9 mouse cellular contexts compared by ENCODE assay signal in genomic region chr9:110922759-110923158, GRCm38 (mm10). TPM values are rescaled to one million over a fixed set of nuclear protein-coding genes. Genes with fewer than 3 reads are reported as not detected.
DNase-seq lines count a peak whose midpoint lies in the region; ATAC-seq and TF ChIP-seq lines count a peak whose summit lies in the region.
"Had no signal": no experiment of that assay in that cellular context is flagged by ENCODE, and none has a peak within 500 bp of the region (broad histone marks: within the 10 kb centered on the region; RNA-seq: fewer than 3 reads in every experiment).

No protein-coding gene starts in this region.

- H3K27me3 ChIP-seq in forebrain, embryonic 10.5 days (ENCODE audit: poor library complexity, severe bottlenecking) = no peaks in the 10 kb centered on the region
- no peaks in the 10 kb centered on the region for H3K27me3 ChIP-seq in forebrain, embryonic 15.5 days
- no peaks in the 10 kb centered on the region for H3K27me3 ChIP-seq in E14TG2a.4 (ENCODE audit: insufficient read depth, low read length)
- H3K27me3 ChIP-seq: lung, embryonic 15.5 days had no signal

- DNase-seq in forebrain, embryonic 10.5 days (ENCODE audit: extremely low spot score, low spot score) = peak; percentile 70
- DNase-seq in brain, embryonic 14.5 days (ENCODE audit: low read depth) = peak; percentile 77
- DNase-seq in gastrocnemius, adult 2 months = peak; percentile 81
- peak in 1 of 2 experiments; percentile 81 for DNase-seq in layer of hippocampus, adult 2 months (ENCODE audit: low spot score in 2 of 2)
- DNase-seq in spleen, postnatal 4 days (ENCODE audit: low spot score in 2 of 2) = peak; percentile 53 to 84

- H3K36me3 ChIP-seq in forebrain, embryonic 10.5 days (replicated peaks) = no peaks in the 10 kb centered on the region
- no peaks in the 10 kb centered on the region for H3K36me3 ChIP-seq in forebrain, embryonic 15.5 days
- no peaks in the 10 kb centered on the region for H3K36me3 ChIP-seq in E14TG2a.4 (ENCODE audit: insufficient read depth, low read length)
- H3K36me3 ChIP-seq: lung, embryonic 15.5 days had no signal

- H3K9ac ChIP-seq in forebrain, embryonic 15.5 days (replicated peaks) = no peak overlapping the region
- H3K9ac ChIP-seq: lung, embryonic 15.5 days had no signal

- TF ChIP-seq CTCF in E14TG2a.4 (conservative IDR thresholded peaks at IDR 0.05; ENCODE audit: low read length) = peak; percentile 88
- peak; percentile 93 for TF ChIP-seq CTCF in brain, embryonic 14.5 days (IDR thresholded peaks at IDR 0.05; ENCODE audit: borderline replicate concordance, extremely low read depth, insufficient read depth, insufficient read length)
- TF ChIP-seq CTCF in gastrocnemius, adult 2 months (IDR thresholded peaks at IDR 0.05) = peak; percentile 98
- peak; percentile 99 for TF ChIP-seq CTCF in layer of hippocampus, adult 2 months (conservative IDR thresholded peaks at IDR 0.05)

- H3K9me3 ChIP-seq in forebrain, embryonic 10.5 days = no peaks in the 10 kb centered on the region
- H3K9me3 ChIP-seq in forebrain, embryonic 15.5 days = no peaks in the 10 kb centered on the region
- no peaks in the 10 kb centered on the region for H3K9me3 ChIP-seq in E14TG2a.4 (ENCODE audit: low read length)
- H3K9me3 ChIP-seq: lung, embryonic 15.5 days had no signal

- 20% methylated on average over 7 of the region's 7 CpGs for WGBS in forebrain, embryonic 10.5 days
- 18% methylated on average over 7 of the region's 7 CpGs for WGBS in forebrain, embryonic 15.5 days

- H3K4me1 ChIP-seq in forebrain, embryonic 10.5 days = 0 out of 2 replicates have a peak, but pooled peaks cover 4% of the 10 kb centered on the region
- no peaks in the 10 kb centered on the region for H3K4me1 ChIP-seq in forebrain, embryonic 15.5 days
- H3K4me1 ChIP-seq in E14TG2a.4 (replicated peaks; ENCODE audit: low read depth, low read length) = peaks cover 16% of the 10 kb centered on the region
- H3K4me1 ChIP-seq: lung, embryonic 15.5 days had no signal

- no peak for TF ChIP-seq POLR2A in brain, embryonic 14.5 days (IDR thresholded peaks at IDR 0.05; ENCODE audit: borderline replicate concordance, extremely low read depth, insufficient read depth, insufficient read length, poor library complexity, severe bottlenecking)

- intact Hi-C loops in gastrocnemius, adult 2 months (cut with DNase I) = loop anchor here (2.0 kb wide), 3 partner anchors 32 to 150 kb away; no protein-coding TSS in a partner anchor

- no peak overlapping the region for H3K4me2 ChIP-seq in forebrain, embryonic 15.5 days (replicated peaks)
- H3K4me2 ChIP-seq: lung, embryonic 15.5 days had no signal

- no peak for ATAC-seq in forebrain, embryonic 15.5 days (replicated peaks)
- ATAC-seq in megakaryocyte progenitor cell, adult 5-6 weeks (replicated peaks; ENCODE audit: poor library complexity) = peak; percentile 76

- H3K27ac ChIP-seq in forebrain, embryonic 10.5 days = no peak overlapping the region
- H3K27ac ChIP-seq in forebrain, embryonic 15.5 days (replicated peaks) = no peak overlapping the region
- no peak overlapping the region; the same call in 1 of the 2 replicates for H3K27ac ChIP-seq in gastrocnemius, adult 2 months
- H3K27ac ChIP-seq in layer of hippocampus, adult 2 months = no peak overlapping the region
- H3K27ac ChIP-seq: lung, embryonic 15.5 days had no signal

- H3K4me3 ChIP-seq in forebrain, embryonic 10.5 days = no peak overlapping the region
- no peak overlapping the region for H3K4me3 ChIP-seq in forebrain, embryonic 15.5 days
- H3K4me3 ChIP-seq in E14TG2a.4 (replicated peaks; ENCODE audit: low read length) = no peak overlapping the region
- no peak overlapping the region for H3K4me3 ChIP-seq in gastrocnemius, adult 2 months
- no peak overlapping the region for H3K4me3 ChIP-seq in layer of hippocampus, adult 2 months
- H3K4me3 ChIP-seq: lung, embryonic 15.5 days had no signal

RNA-seq across cellular contexts. Expression of gene Fam240a, which starts 6.1 kb away (rescaled TPM):
- not detected in 2 replicates for polyA plus RNA-seq in forebrain, embryonic 10.5 days (2016; fragmentation: Nextera tagmentation; extraction: Ambion mirVana)
- polyA plus RNA-seq in forebrain, embryonic 15.5 days (2015; fragmentation: Nextera tagmentation; extraction: Ambion mirVana) = not detected in 2 replicates
- not detected in 2 replicates for polyA plus RNA-seq in brain, embryonic 14.5 days (2012; rRNA removed)
- total RNA-seq in gastrocnemius, adult 2 months (2021) = 1 to 10 TPM in 1 of 2 experiments, not detected in 1; 2.4 TPM
- not detected for total RNA-seq in layer of hippocampus, adult 2 months (2021)
- total RNA-seq in megakaryocyte progenitor cell, adult 5-6 weeks (2015) = not detected in 2 replicates
- total RNA-seq in megakaryocyte progenitor cell, adult 5-6 weeks (2017) = not detected in 2 replicates
- polyA plus RNA-seq: lung, embryonic 15.5 days had no signal

RNA-seq across cellular contexts. Expression of gene Tdgf1, which starts 23.2 kb away (rescaled TPM):
- polyA plus RNA-seq in forebrain, embryonic 10.5 days (2016; fragmentation: Nextera tagmentation; extraction: Ambion mirVana) = 0.34 and 0.61 TPM in 2 replicates
- polyA plus RNA-seq in forebrain, embryonic 15.5 days (2015; fragmentation: Nextera tagmentation; extraction: Ambion mirVana) = not detected in 2 replicates
- 0.25 TPM in 1 of 2 replicates, not detected in the other for polyA plus RNA-seq in brain, embryonic 14.5 days (2012; rRNA removed)
- total RNA-seq in gastrocnemius, adult 2 months (2021) = not detected
- under 1 TPM; 0.49 TPM for total RNA-seq in layer of hippocampus, adult 2 months (2021)
- not detected in 2 replicates for total RNA-seq in megakaryocyte progenitor cell, adult 5-6 weeks (2015)
- not detected in 2 replicates for total RNA-seq in megakaryocyte progenitor cell, adult 5-6 weeks (2017)
- polyA plus RNA-seq: lung, embryonic 15.5 days had no signal

RNA-seq across cellular contexts. Expression of gene Lrrc2, which starts 28.6 kb away (rescaled TPM):
- 0.09 TPM in 1 of 2 replicates, not detected in the other for polyA plus RNA-seq in forebrain, embryonic 10.5 days (2016; fragmentation: Nextera tagmentation; extraction: Ambion mirVana)
- polyA plus RNA-seq in forebrain, embryonic 15.5 days (2015; fragmentation: Nextera tagmentation; extraction: Ambion mirVana) = 0.13 and 0.36 TPM in 2 replicates
- 0.09 and 0.26 TPM in 2 replicates for polyA plus RNA-seq in brain, embryonic 14.5 days (2012; rRNA removed)
- total RNA-seq in gastrocnemius, adult 2 months (2021) = 10 to 100 TPM; 75.0 to 80.8 TPM
- total RNA-seq in layer of hippocampus, adult 2 months (2021) = 1 to 10 TPM; 1.5 to 3.5 TPM
- 0.35 TPM in 1 of 2 replicates, not detected in the other for total RNA-seq in megakaryocyte progenitor cell, adult 5-6 weeks (2015)
- total RNA-seq in megakaryocyte progenitor cell, adult 5-6 weeks (2017) = not detected in 2 replicates

RNA-seq across cellular contexts. Expression of gene Tmie, which starts 42.8 kb away (rescaled TPM):
- 0.14 and 0.26 TPM in 2 replicates for polyA plus RNA-seq in forebrain, embryonic 10.5 days (2016; fragmentation: Nextera tagmentation; extraction: Ambion mirVana)
- polyA plus RNA-seq in forebrain, embryonic 15.5 days (2015; fragmentation: Nextera tagmentation; extraction: Ambion mirVana) = 0.92 and 1.2 TPM in 2 replicates
- polyA plus RNA-seq in brain, embryonic 14.5 days (2012; rRNA removed) = 0.61 and 1.1 TPM in 2 replicates
- under 1 TPM; 0.41 to 0.70 TPM for total RNA-seq in gastrocnemius, adult 2 months (2021)
- 1 to 10 TPM; 1.9 to 2.0 TPM for total RNA-seq in layer of hippocampus, adult 2 months (2021)
- total RNA-seq in megakaryocyte progenitor cell, adult 5-6 weeks (2015) = not detected in 2 replicates
- not detected in 2 replicates for total RNA-seq in megakaryocyte progenitor cell, adult 5-6 weeks (2017)

RNA-seq across cellular contexts. Expression of gene Als2cl, which starts 43.1 kb away (rescaled TPM):
- 0.90 and 0.97 TPM in 2 replicates for polyA plus RNA-seq in forebrain, embryonic 10.5 days (2016; fragmentation: Nextera tagmentation; extraction: Ambion mirVana)
- 0.60 and 0.74 TPM in 2 replicates for polyA plus RNA-seq in forebrain, embryonic 15.5 days (2015; fragmentation: Nextera tagmentation; extraction: Ambion mirVana)
- 2.6 and 3.9 TPM in 2 replicates for polyA plus RNA-seq in brain, embryonic 14.5 days (2012; rRNA removed)
- total RNA-seq in gastrocnemius, adult 2 months (2021) = 1 to 10 TPM; 3.7 to 7.5 TPM
- total RNA-seq in layer of hippocampus, adult 2 months (2021) = 10 to 100 TPM in 1 of 2 experiments, 1 to 10 TPM in 1; 9.1 to 14.6 TPM
- 0.07 and 0.44 TPM in 2 replicates for total RNA-seq in megakaryocyte progenitor cell, adult 5-6 weeks (2015)
- total RNA-seq in megakaryocyte progenitor cell, adult 5-6 weeks (2017) = 0.08 and 0.20 TPM in 2 replicates

Comparison
In these comparisons a context has a peak if more than half of its experiments do, and no peak if none do; other contexts are left out.
1. RNA of gene Lrrc2, which starts 28.6 kb away (total RNA-seq): 75.0 to 80.8 TPM in gastrocnemius, adult 2 months; 1.5 to 3.5 TPM in layer of hippocampus, adult 2 months and 0.35 TPM in megakaryocyte progenitor cell, adult 5-6 weeks; every median in the first group is over 10 times any median in the second.
2. Peak in every context shown above with its lines, with median percentiles within 50 percentile points of each other: CTCF ChIP-seq.